In genomic region chr3:35340935-35341800, GRCm38 (mm10) we compare ENCODE assay signal across 8 mouse cellular contexts.
DNase-seq lines count a peak whose midpoint lies in the region; ATAC-seq and TF ChIP-seq lines count a peak whose summit lies in the region.

No protein-coding gene starts in this region.

- peaks cover 64% of the 10 kb centered on the region for H3K4me1 ChIP-seq in forebrain, embryonic 10.5 days
- peaks cover 10% of the 10 kb centered on the region; the same call in 1 of the 2 replicates for H3K4me1 ChIP-seq in intestine, embryonic 16.5 days (ENCODE audit: control insufficient read depth, insufficient read depth, low read length)
- no peaks in the 10 kb centered on the region for H3K4me1 ChIP-seq in liver, embryonic 12.5 days

- no peak for TF ChIP-seq POLR2A in brain, embryonic 14.5 days (IDR thresholded peaks at IDR 0.05; ENCODE audit: borderline replicate concordance, extremely low read depth, insufficient read depth, insufficient read length, poor library complexity, severe bottlenecking)

- 1% methylated on average over 22 of the region's 22 CpGs for WGBS in forebrain, embryonic 10.5 days
- 6% methylated on average over 21 of the region's 22 CpGs for WGBS in intestine, embryonic 16.5 days
- WGBS in liver, embryonic 12.5 days (ENCODE audit: insufficient replicate concordance) = 2% methylated on average over 21 of the region's 22 CpGs

- TF ChIP-seq CTCF in brain, embryonic 14.5 days (IDR thresholded peaks at IDR 0.05; ENCODE audit: borderline replicate concordance, extremely low read depth, insufficient read depth, insufficient read length) = peak; percentile 29; the same call in 1 of the 2 replicates

- no peaks in the 10 kb centered on the region for H3K9me3 ChIP-seq in forebrain, embryonic 10.5 days
- H3K9me3 ChIP-seq in intestine, embryonic 16.5 days (ENCODE audit: control insufficient read depth, low read length) = no peaks in the 10 kb centered on the region
- H3K9me3 ChIP-seq in liver, embryonic 12.5 days (replicated peaks) = no peaks in the 10 kb centered on the region

- H3K4me2 ChIP-seq in intestine, embryonic 16.5 days (ENCODE audit: low read depth, low read length) = peak overlapping the region; percentile 75
- H3K4me2 ChIP-seq in liver, embryonic 12.5 days = peak overlapping the region; percentile 50

- H3K9ac ChIP-seq in intestine, embryonic 16.5 days (ENCODE audit: low read depth, low read length) = peak overlapping the region; percentile 62
- no peak overlapping the region for H3K9ac ChIP-seq in liver, embryonic 12.5 days

- H3K4me3 ChIP-seq in forebrain, embryonic 10.5 days = peak overlapping the region; percentile 49
- H3K4me3 ChIP-seq in intestine, embryonic 16.5 days (ENCODE audit: low read length) = peak overlapping the region; percentile 49
- H3K4me3 ChIP-seq in liver, embryonic 12.5 days = peak overlapping the region; percentile 38

- DNase-seq in adrenal gland, postnatal 14 days = peak; percentile 19
- DNase-seq in adrenal gland, postnatal 4 days (ENCODE audit: low spot score in 2 of 2) = no peak
- peak; percentile 98 for DNase-seq in brain, embryonic 14.5 days (ENCODE audit: low read depth)
- DNase-seq in forebrain, embryonic 10.5 days (ENCODE audit: extremely low spot score, low spot score) = peak; percentile 86
- DNase-seq in right cerebral cortex, postnatal 10 days (ENCODE audit: low spot score in 2 of 2) = peak; percentile 85 to 89

- ATAC-seq in intestine, embryonic 16.5 days = peak; percentile 85
- no peak for ATAC-seq in liver, embryonic 12.5 days
- no peak for ATAC-seq in activated CD4-positive, CD25-positive, alpha-beta regulatory T cell, adult 4 months

- peak overlapping the region; percentile 95 for H3K27ac ChIP-seq in forebrain, embryonic 10.5 days
- H3K27ac ChIP-seq in intestine, embryonic 16.5 days (ENCODE audit: low read length) = no peak overlapping the region; the same call in 1 of the 2 replicates
- no peak overlapping the region for H3K27ac ChIP-seq in liver, embryonic 12.5 days

- H3K36me3 ChIP-seq in forebrain, embryonic 10.5 days (replicated peaks) = no peaks in the 10 kb centered on the region
- no peaks in the 10 kb centered on the region for H3K36me3 ChIP-seq in intestine, embryonic 16.5 days (ENCODE audit: control insufficient read depth, insufficient read depth, low read length)
- no peaks in the 10 kb centered on the region for H3K36me3 ChIP-seq in liver, embryonic 12.5 days

- H3K27me3 ChIP-seq in forebrain, embryonic 10.5 days (ENCODE audit: poor library complexity, severe bottlenecking) = no peaks in the 10 kb centered on the region
- H3K27me3 ChIP-seq in intestine, embryonic 16.5 days (replicated peaks; ENCODE audit: control insufficient read depth, insufficient read depth, low read length) = no peaks in the 10 kb centered on the region; the same call in 1 of the 2 replicates
- H3K27me3 ChIP-seq in liver, embryonic 12.5 days (replicated peaks) = peaks cover 20% of the 10 kb centered on the region; the same call in 1 of the 2 replicates

Comparison
In these comparisons a context has a peak if more than half of its experiments do, and no peak if none do; other contexts are left out.
1. DNase-seq: peak in adrenal gland, postnatal 14 days (single experiment), brain, embryonic 14.5 days (single experiment), forebrain, embryonic 10.5 days (single experiment) and right cerebral cortex, postnatal 10 days (2 of 2); none in adrenal gland, postnatal 4 days (0 of 2).
2. Peak in every context shown above with its lines, with median percentiles within 50 percentile points of each other: H3K4me3 ChIP-seq.